Mouse (Mus musculus) intestine, embryonic 16.5 days (tissue): ENCODE data around the gene Zfp94. TPM values are rescaled to one million over a fixed set of nuclear protein-coding genes. Genes with fewer than 3 reads are reported as not detected.

Experiments used
- ATAC-seq: fragments of 200-750 bp; cut with Nextera tagmentation; 2 replicates; pipeline ENCODE4 v1.8.0; 2017; ENCODE audit warnings: moderate TSS enrichment, moderate library complexity
- H3K27ac ChIP-seq: fragments of 300-500 bp; sonication (generic); 2 replicates; pipeline ENCODE4 v1.5.1; 2014; ENCODE audit warnings: mild to moderate bottlenecking, low read length
- H3K27me3 ChIP-seq: fragments of 300-500 bp; sonication (generic); replicated peaks from 2 replicates; pipeline ENCODE4 v1.6.1; 2014; ENCODE audit warnings: low read length, control low read depth, mixed read lengths; ENCODE audit not compliant: control insufficient read depth, insufficient read depth
- H3K36me3 ChIP-seq: fragments of 300-500 bp; sonication (generic); 2 replicates; pipeline ENCODE4 v1.6.1; 2014; ENCODE audit warnings: low read length, control low read depth; ENCODE audit not compliant: control insufficient read depth, insufficient read depth
- H3K4me1 ChIP-seq: fragments of 300-500 bp; sonication (generic); 2 replicates; pipeline ENCODE4 v1.6.1; 2014; ENCODE audit warnings: low read length, control low read depth, mixed read lengths; ENCODE audit not compliant: control insufficient read depth, insufficient read depth
- H3K4me2 ChIP-seq: fragments of 300-500 bp; sonication (generic); 2 replicates; pipeline ENCODE4 v1.6.1; 2014; ENCODE audit warnings: low read depth, low read length, control low read depth
- H3K4me3 ChIP-seq: fragments of 300-500 bp; sonication (generic); 2 replicates; pipeline ENCODE4 v1.5.1; 2014; ENCODE audit warnings: mild to moderate bottlenecking, low read length
- H3K9ac ChIP-seq: fragments of 300-500 bp; sonication (generic); 2 replicates; pipeline ENCODE4 v1.6.1; 2014; ENCODE audit warnings: low read depth, low read length
- H3K9me3 ChIP-seq: fragments of 300-500 bp; sonication (generic); 2 replicates; pipeline ENCODE4 v1.6.1; 2016; ENCODE audit warnings: low read length, control low read depth; ENCODE audit not compliant: control insufficient read depth
- WGBS: fragments of 180-500 bp; shearing (Covaris S2); extraction: QIAGEN DNeasy Blood & Tissue Kit; methylation state at CpG from one replicate; pipeline ENCODE4 v1.1.7; 2014; 5-methylcytosine and 5-hydroxymethylcytosine counted together
- polyA plus RNA-seq: library from polyadenylated mRNA; unstranded; fragments of >200 nt; fragmentation: Nextera tagmentation; extraction: Ambion mirVana; gene quantifications from 2 replicates; pipeline ENCODE4 v1.2.1, GENCODE M21; 2015

Gene Zfp94
- polyA plus RNA-seq: 6.0 and 7.3 TPM in 2 replicates

DNA sequence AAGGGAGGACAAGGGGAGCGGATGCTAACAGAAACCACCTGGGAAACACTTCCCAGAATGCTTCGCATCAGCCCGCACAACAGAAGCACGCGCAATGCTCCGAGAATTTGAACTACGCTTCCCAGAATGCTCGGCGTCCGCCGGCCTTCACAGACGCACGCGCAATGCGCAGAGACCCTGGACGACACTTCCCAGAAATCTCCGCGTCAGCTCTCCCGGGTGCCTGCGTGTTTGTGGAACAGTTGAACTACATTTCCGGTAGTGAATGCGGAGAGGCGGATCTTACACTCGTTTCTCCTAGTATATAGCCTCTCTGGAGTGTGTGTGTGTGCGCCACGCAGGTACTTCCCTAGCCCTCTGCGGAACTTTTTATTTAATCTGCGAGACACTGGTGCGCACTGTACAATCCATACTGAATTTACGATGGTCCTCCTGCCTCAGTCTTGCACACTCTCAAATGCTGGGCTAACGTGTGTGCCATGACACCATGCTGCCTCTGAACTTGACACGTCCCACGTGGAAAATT, at the start of gene Zfp94:
Gene Zfp94 (minus strand): TSS at position 100 of the 526 bp plus-strand sequence.
- whole genome bisulfite sequencing: under 1% methylated on average over 33 of the region's 33 CpGs
- Histone ChIP-seq H3K4me3 (peak within 1 kb of the TSS; percentile 69), H3K9ac (peak within 1 kb of the TSS; percentile 74), H3K9me3 (no peaks in the 10 kb centered on the region), H3K27ac (peak within 1 kb of the TSS; percentile 72), H3K27me3 (no peaks in the 10 kb centered on the region), H3K4me1 (no peaks in the 10 kb centered on the region), H3K36me3 (no peaks in the 10 kb centered on the region), H3K4me2 (peak within 1 kb of the TSS; percentile 83)
- peak; percentile 97 for ATAC-seq

DNA sequence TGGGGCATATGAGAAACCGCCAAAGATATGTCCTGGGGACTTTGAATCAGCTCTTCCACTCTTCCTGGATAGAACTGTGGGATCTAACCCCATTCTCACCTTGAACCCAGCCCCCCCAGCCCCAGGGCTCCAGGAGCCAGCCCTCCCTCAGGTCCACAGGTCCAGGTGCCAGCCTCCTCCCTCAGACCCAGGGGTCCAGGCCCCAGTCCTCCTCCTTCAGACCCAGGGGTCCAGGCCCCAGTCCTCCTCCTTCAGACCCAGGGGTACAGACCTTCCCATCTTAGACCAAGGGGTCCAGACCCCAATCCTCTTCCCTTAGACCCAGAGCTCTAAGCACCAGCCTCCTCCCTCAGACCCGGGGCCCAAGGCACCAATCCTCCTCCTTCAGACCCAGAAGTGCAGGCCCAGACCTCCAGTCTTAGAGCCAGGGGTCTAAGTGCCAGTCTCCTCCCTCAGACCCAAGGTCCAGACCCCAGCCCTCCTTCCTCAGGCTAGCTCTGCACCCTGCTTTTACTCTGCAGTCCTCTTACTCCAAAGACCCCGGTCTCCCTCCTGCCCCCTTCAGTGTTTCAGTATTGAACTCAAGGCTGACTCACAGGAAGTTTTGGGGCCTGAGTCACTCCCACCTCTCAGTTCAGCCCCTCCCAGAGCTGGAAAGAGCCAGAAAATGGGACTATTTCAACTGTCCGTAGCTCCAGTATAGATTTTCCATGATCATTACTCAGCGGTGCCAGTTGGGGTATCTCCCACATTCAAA, 49.0 kb upstream of the Zfp94 start:
- peak; percentile 14; the same call in 1 of the 2 replicates for ATAC-seq
- Histone ChIP-seq H3K9ac (0 out of 2 replicates have a peak overlapping the region, but pooled peaks have one; percentile 3), H3K27ac (no peak overlapping the region), H3K4me2 (no peak overlapping the region), H3K4me3 (no peak overlapping the region), H3K36me3 (no peaks in the 10 kb centered on the region), H3K27me3 (no peaks in the 10 kb centered on the region), H3K4me1 (peaks cover 5% of the 10 kb centered on the region), H3K9me3 (no peaks in the 10 kb centered on the region)
- WGBS: 72% methylated on average over 5 of the region's 5 CpGs

DNA sequence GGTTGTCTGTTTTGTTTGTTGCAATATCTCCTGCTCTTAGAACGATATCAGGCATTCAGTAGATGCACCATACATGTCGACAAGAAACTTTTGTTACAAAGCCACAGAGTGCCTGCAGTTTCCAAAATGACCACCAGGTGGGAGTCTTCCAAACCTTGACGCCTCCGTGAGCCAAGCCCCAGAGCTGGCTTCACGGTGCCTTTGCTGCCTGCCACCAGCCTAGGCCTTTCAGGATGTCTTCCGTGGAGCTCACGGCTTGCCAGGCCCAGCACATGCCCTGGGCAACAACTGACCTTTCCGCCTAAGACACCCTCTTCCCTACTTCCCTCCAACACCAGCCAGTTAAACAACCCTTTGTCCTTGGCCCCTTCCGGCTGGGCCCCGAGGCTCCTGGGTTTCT, 48.4 kb upstream of the Zfp94 start:
- H3K27me3 ChIP-seq: no peaks in the 10 kb centered on the region
- H3K9me3 ChIP-seq: no peaks in the 10 kb centered on the region
- 22% methylated on average over 10 of the region's 10 CpGs for WGBS
- no peak overlapping the region for H3K4me2 ChIP-seq
- H3K4me1 ChIP-seq: no peaks in the 10 kb centered on the region
- H3K9ac ChIP-seq: 0 out of 2 replicates have a peak overlapping the region, but pooled peaks have one; percentile 3
- no peak overlapping the region for H3K4me3 ChIP-seq
- H3K27ac ChIP-seq: no peak overlapping the region
- peak; percentile 75 for ATAC-seq
- no peaks in the 10 kb centered on the region for H3K36me3 ChIP-seq

DNA sequence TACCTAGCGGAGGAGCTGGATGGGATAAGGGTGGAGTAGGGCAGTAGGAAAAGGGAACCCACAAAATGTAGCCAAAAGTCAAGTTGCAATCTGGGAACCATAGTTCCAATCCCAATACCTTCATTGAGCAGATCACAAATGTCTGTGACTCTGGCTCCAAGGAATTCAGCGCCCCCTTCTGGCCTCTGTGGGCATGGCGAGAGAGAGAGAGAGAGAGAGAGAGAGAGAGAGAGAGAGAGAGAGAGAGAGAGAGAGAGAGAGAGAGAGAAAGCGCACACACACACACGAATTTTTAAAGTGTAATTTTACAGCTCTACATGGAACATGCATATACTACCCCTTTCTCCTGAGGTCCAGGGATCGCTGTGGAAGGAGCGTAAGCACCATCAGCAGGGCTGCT, 46.8 kb upstream of the Zfp94 start:
- Histone ChIP-seq H3K4me3 (no peak overlapping the region), H3K27ac (no peak overlapping the region), H3K4me2 (no peak overlapping the region), H3K36me3 (no peaks in the 10 kb centered on the region), H3K27me3 (no peaks in the 10 kb centered on the region), H3K9me3 (no peaks in the 10 kb centered on the region), H3K4me1 (no peaks in the 10 kb centered on the region), H3K9ac (no peak overlapping the region)
- no peak for ATAC-seq
- 18% methylated on average over 7 of the region's 7 CpGs for WGBS

DNA sequence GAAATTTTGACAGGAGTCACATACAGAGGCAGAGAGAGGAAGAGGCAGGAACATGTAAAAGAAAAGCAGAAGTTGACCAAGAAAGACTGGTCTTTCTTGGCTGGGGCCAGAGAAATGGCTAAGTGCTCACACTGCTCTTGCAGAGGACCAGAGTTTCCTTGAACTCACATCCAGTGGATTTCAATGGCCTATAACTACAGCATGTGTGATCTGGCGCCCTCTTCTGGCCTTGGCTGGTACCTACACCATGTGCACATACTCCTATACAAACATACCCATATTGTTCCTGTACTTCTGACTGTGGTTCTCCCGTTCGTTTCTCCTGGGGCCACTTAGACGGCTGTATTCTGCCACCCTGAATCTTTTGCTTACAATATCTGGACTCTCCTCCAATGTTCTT, 44.5 kb upstream of the Zfp94 start:
- WGBS: 65% methylated on average over 4 of the region's 4 CpGs
- Histone ChIP-seq H3K9ac (no peak overlapping the region), H3K27me3 (no peaks in the 10 kb centered on the region), H3K9me3 (no peaks in the 10 kb centered on the region), H3K4me1 (no peaks in the 10 kb centered on the region), H3K4me2 (no peak overlapping the region), H3K36me3 (no peaks in the 10 kb centered on the region), H3K4me3 (no peak overlapping the region), H3K27ac (no peak overlapping the region)
- no peak for ATAC-seq

DNA sequence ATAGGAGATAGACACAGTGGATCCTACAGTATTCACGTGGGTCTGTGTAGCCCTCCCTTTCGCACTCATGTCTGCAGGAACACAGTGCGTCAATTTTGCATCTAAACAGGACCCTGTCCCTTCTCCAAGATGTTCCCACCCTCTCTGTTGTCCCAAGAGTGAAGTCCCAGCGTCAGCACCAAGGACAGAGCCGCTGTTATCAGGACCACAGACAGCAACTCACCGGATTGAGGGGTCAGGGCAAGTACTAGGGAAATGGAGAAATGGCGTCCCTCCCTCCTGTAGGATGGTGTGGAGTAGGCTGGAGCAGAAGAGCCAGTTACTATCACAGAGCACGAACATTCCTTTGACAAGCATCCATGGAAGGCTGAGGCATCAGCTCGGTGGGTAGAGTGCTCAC, 42.8 kb upstream of the Zfp94 start:
- ATAC-seq: no peak
- 26% methylated on average over 9 of the region's 9 CpGs for WGBS
- H3K4me2 ChIP-seq: no peak overlapping the region

DNA sequence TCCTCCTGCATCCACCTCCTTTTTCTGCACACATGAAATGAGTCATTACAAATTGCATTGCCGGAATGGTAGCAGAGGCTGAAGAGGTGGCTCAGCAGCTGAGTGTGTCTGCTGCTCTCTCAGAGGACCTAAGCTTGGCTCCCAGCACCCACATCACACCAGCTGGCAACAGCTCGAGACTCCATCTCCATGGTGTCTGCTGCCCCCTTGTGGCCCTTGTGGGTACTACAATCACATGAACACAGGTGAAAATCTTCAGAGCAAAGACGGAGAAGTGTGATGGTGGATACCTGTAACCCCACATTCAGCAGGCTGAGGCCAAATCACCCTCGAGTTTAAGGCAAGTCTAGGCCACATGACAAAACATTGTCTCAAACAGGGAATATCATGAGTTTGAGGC, 41.4 kb upstream of the Zfp94 start:
- ATAC-seq: no peak
- H3K9me3 ChIP-seq: no peaks in the 10 kb centered on the region
- H3K4me3 ChIP-seq: no peak overlapping the region
- no peaks in the 10 kb centered on the region for H3K4me1 ChIP-seq
- no peaks in the 10 kb centered on the region for H3K36me3 ChIP-seq
- H3K27ac ChIP-seq: no peak overlapping the region
- WGBS: 50% methylated on average over 4 of the region's 4 CpGs
- no peak overlapping the region for H3K9ac ChIP-seq
- no peaks in the 10 kb centered on the region for H3K27me3 ChIP-seq
- no peak overlapping the region for H3K4me2 ChIP-seq

More for the DNA sequence above, 42.8 kb upstream of the Zfp94 start:
- H3K36me3 ChIP-seq: no peaks in the 10 kb centered on the region
- no peak overlapping the region for H3K9ac ChIP-seq
- no peak overlapping the region for H3K4me3 ChIP-seq
- no peak overlapping the region for H3K27ac ChIP-seq
- H3K4me1 ChIP-seq: no peaks in the 10 kb centered on the region
- no peaks in the 10 kb centered on the region for H3K27me3 ChIP-seq
- H3K9me3 ChIP-seq: no peaks in the 10 kb centered on the region

DNA sequence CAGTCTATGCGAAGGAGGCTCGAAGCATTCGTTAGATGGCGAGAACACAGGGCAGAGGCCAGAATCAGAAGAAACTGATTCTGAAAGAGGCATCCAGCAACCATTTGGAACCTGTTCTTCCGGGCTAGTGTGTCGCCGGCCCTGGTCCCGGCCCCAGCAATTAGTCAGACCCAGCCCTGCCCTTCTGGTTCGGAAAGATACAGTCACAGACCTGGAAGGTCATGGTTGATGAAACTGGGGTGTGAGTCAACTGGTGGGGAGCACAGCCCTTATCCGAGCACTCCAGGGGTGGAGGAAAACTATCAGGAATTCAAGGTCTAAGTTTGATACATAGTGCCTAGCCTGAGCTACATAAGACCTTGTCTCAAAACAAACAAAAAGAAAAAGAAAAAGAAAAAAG, 39.6 kb upstream of the Zfp94 start:
- ATAC-seq: no peak
- no peaks in the 10 kb centered on the region for H3K9me3 ChIP-seq
- 75% methylated on average over 10 of the region's 10 CpGs for WGBS
- H3K4me1 ChIP-seq: no peaks in the 10 kb centered on the region
- H3K36me3 ChIP-seq: no peaks in the 10 kb centered on the region
- no peak overlapping the region for H3K27ac ChIP-seq
- no peaks in the 10 kb centered on the region for H3K27me3 ChIP-seq
- no peak overlapping the region for H3K9ac ChIP-seq
- no peak overlapping the region for H3K4me3 ChIP-seq
- no peak overlapping the region for H3K4me2 ChIP-seq

DNA sequence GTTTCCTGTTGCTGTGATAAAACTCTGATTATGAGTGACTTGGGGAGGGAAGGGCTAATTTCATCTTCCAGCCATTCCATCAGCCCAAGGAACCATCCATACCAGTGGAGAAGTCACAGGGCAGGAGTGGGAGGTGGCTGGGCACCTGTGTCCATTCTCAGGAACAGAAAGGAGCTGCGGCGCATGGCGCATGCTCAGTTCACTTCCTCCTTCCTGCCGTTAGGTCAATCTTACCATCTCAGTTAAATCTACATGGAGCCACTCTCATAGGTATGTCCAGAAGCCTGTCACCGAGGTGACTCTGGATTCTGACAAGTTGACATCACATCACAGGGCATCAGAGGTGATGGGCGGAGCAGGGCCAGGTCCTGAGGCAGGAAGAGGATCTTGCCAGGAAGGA, 39.2 kb upstream of the Zfp94 start:
- Histone ChIP-seq H3K4me3 (no peak overlapping the region), H3K36me3 (no peaks in the 10 kb centered on the region), H3K27ac (no peak overlapping the region), H3K9ac (no peak overlapping the region), H3K27me3 (no peaks in the 10 kb centered on the region), H3K9me3 (no peaks in the 10 kb centered on the region), H3K4me1 (no peaks in the 10 kb centered on the region), H3K4me2 (no peak overlapping the region)
- WGBS: 83% methylated on average over 6 of the region's 6 CpGs
- ATAC-seq: no peak
